Mouse (Mus musculus): ENCODE measurements around the gene Myh3. TPM values are rescaled to one million over a fixed set of nuclear protein-coding genes. Genes with fewer than 3 reads are reported as not detected.

The Myh3 gene
- polyA plus RNA-seq, 1 experiment from 2014 or later: 0.17 TPM

GRCm38 (mm10) chr11:67135532-67135931 lies 57.4 kb downstream of the Myh3 start:
- ATAC-seq: no peak
- 94% methylated on average over 2 of the region's 2 CpGs for WGBS

GRCm38 (mm10) chr11:67139556-67139955 lies 61.5 kb downstream of the Myh3 start:
- no peaks in the 10 kb centered on the region for H3K9me3 ChIP-seq (replicated peaks)
- 92% methylated on average over 8 of the region's 8 CpGs for WGBS
- H3K27me3 ChIP-seq: no peaks in the 10 kb centered on the region
- H3K4me1 ChIP-seq: no peaks in the 10 kb centered on the region
- no peak overlapping the region for H3K27ac ChIP-seq
- H3K4me2 ChIP-seq: no peak overlapping the region
- no peaks in the 10 kb centered on the region for H3K36me3 ChIP-seq (ENCODE audit: poor library complexity, severe bottlenecking)
- H3K4me3 ChIP-seq: no peak overlapping the region
- ATAC-seq: no peak
- H3K9ac ChIP-seq: no peak overlapping the region

More at GRCm38 (mm10) chr11:67135532-67135931, 57.4 kb downstream of the Myh3 start:
- H3K27ac ChIP-seq: no peak overlapping the region
- H3K4me2 ChIP-seq: no peak overlapping the region
- H3K4me3 ChIP-seq: no peak overlapping the region
- no peaks in the 10 kb centered on the region for H3K36me3 ChIP-seq (ENCODE audit: poor library complexity, severe bottlenecking)
- no peaks in the 10 kb centered on the region for H3K9me3 ChIP-seq (replicated peaks)
- no peak overlapping the region for H3K9ac ChIP-seq
- H3K27me3 ChIP-seq: no peaks in the 10 kb centered on the region
- no peaks in the 10 kb centered on the region for H3K4me1 ChIP-seq

- 84% methylated on average over 5 of the region's 5 CpGs for WGBS
- no peak overlapping the region for H3K9ac ChIP-seq
- no peak overlapping the region for H3K4me3 ChIP-seq
- no peak overlapping the region for H3K27ac ChIP-seq
- H3K4me2 ChIP-seq: no peak overlapping the region
- no peak for ATAC-seq
- no peaks in the 10 kb centered on the region for H3K27me3 ChIP-seq
- no peaks in the 10 kb centered on the region for H3K4me1 ChIP-seq
- H3K36me3 ChIP-seq (ENCODE audit: poor library complexity, severe bottlenecking): no peaks in the 10 kb centered on the region
- no peaks in the 10 kb centered on the region for H3K9me3 ChIP-seq (replicated peaks)
Measured at GRCm38 (mm10) chr11:67140175-67140574, 62.1 kb downstream of the Myh3 start.

DNA sequence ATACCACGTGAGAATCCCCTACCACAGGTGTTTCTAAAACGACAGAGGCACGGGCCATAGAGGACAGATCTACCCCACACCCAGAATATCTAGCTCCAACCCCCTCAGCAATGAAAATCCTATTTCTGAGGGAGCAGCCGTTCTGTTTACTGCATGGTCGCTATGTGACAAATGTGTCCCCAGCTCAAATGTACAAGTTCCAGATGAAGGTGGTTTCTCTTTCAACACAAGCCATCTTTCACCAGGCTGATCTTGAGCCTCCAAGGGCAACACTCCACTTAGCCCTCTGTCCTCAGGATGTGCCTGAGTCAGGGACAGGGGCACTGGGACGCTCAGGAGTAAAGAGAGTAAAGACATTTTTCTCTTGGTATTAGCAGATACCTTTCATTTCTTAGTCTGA lies 62.9 kb downstream of the Myh3 start:
- H3K9ac ChIP-seq: no peak overlapping the region
- ATAC-seq: no peak
- 85% methylated on average over 6 of the region's 6 CpGs for WGBS

GRCm38 (mm10) chr11:67142047-67142446 lies 63.9 kb downstream of the Myh3 start:
- Histone ChIP-seq H3K27ac (no peak overlapping the region), H3K9me3 (replicated peaks) (no peaks in the 10 kb centered on the region), H3K9ac (no peak overlapping the region), H3K4me3 (no peak overlapping the region), H3K27me3 (no peaks in the 10 kb centered on the region), H3K4me1 (no peaks in the 10 kb centered on the region), H3K4me2 (no peak overlapping the region), H3K36me3 (ENCODE audit: poor library complexity, severe bottlenecking) (no peaks in the 10 kb centered on the region)
- ATAC-seq: no peak
- WGBS: 64% methylated on average over 4 of the region's 4 CpGs

More for the DNA sequence above, 62.9 kb downstream of the Myh3 start:
- Histone ChIP-seq H3K9me3 (replicated peaks) (no peaks in the 10 kb centered on the region), H3K4me1 (no peaks in the 10 kb centered on the region), H3K4me2 (no peak overlapping the region), H3K4me3 (no peak overlapping the region), H3K36me3 (ENCODE audit: poor library complexity, severe bottlenecking) (no peaks in the 10 kb centered on the region), H3K27me3 (no peaks in the 10 kb centered on the region), H3K27ac (no peak overlapping the region)

DNA sequence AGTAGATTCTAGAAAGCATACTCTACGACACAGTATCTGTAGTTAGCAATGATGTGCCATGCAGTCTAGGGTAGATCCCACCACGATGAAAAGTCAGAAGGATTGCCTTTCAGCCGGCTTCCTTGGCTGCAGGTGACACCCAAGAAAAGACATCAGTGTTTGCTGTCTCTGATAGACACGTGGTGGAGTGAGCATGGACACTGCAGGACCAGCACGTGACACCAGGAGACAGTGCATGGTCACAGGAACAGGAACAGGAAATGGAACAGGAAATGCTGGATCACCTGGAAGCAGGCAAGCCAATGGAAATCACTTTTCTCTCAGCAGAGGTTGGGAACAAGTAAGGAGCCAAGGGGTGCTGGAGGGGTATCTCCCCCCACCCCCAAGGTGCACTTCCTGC lies 65.0 kb downstream of the Myh3 start:
- Histone ChIP-seq H3K9ac (no peak overlapping the region), H3K9me3 (replicated peaks) (no peaks in the 10 kb centered on the region), H3K27me3 (no peaks in the 10 kb centered on the region), H3K36me3 (ENCODE audit: poor library complexity, severe bottlenecking) (no peaks in the 10 kb centered on the region), H3K4me1 (no peaks in the 10 kb centered on the region), H3K4me2 (no peak overlapping the region), H3K27ac (no peak overlapping the region), H3K4me3 (no peak overlapping the region)
- 87% methylated on average over 5 of the region's 5 CpGs for WGBS
- ATAC-seq: no peak

- H3K27ac ChIP-seq: no peak overlapping the region
- H3K27me3 ChIP-seq: no peaks in the 10 kb centered on the region
- no peaks in the 10 kb centered on the region for H3K9me3 ChIP-seq (replicated peaks)
- H3K4me1 ChIP-seq: no peaks in the 10 kb centered on the region
- no peak overlapping the region for H3K4me2 ChIP-seq
- 90% methylated on average over 4 of the region's 4 CpGs for WGBS
- no peak overlapping the region for H3K9ac ChIP-seq
- ATAC-seq: no peak
- H3K36me3 ChIP-seq (ENCODE audit: poor library complexity, severe bottlenecking): no peaks in the 10 kb centered on the region
- no peak overlapping the region for H3K4me3 ChIP-seq
Measured at GRCm38 (mm10) chr11:67143863-67144498, 65.9 kb downstream of the Myh3 start.

DNA sequence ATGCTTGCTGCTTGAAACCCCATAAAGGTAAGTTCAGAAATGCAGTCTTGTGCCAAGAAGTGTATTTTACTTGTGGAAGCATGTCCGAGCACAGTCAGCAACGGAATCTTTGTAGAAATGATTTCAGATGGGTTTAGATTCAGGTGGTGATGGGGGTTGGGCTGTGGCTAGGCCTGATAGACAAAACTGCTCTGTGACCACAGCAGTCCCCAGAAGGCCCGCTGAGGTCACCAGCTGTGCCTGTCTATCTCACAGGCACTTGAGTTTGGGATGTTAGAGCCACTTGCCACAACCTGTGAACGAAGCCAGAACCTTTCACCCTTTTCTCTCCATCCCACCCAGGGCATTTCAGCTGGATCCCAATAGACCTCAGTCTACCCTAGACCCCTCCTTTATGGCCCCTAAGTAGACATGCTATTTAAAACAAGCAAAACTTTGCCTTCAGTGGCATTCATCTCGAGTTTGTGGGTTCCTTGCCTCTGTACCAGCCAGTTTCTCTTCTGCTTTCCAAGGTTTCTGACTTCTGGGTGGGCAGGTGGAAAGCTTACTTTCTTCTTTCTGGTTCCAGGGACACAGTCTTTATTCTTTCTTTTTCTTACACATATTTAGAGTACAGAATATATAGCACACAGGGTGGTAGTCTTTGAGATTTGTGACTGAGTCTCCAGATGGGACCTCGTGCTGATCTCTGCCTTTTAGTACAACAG lies 66.6 kb downstream of the Myh3 start:
- H3K9ac ChIP-seq: no peak overlapping the region
- no peak for ATAC-seq
- no peak overlapping the region for H3K4me3 ChIP-seq
- H3K27ac ChIP-seq: no peak overlapping the region
- H3K27me3 ChIP-seq: no peaks in the 10 kb centered on the region
- H3K36me3 ChIP-seq (ENCODE audit: poor library complexity, severe bottlenecking): no peaks in the 10 kb centered on the region
- no peak overlapping the region for H3K4me2 ChIP-seq
- 76% methylated on average over 6 of the region's 6 CpGs for WGBS
- no peaks in the 10 kb centered on the region for H3K9me3 ChIP-seq (replicated peaks)
- H3K4me1 ChIP-seq: no peaks in the 10 kb centered on the region

DNA sequence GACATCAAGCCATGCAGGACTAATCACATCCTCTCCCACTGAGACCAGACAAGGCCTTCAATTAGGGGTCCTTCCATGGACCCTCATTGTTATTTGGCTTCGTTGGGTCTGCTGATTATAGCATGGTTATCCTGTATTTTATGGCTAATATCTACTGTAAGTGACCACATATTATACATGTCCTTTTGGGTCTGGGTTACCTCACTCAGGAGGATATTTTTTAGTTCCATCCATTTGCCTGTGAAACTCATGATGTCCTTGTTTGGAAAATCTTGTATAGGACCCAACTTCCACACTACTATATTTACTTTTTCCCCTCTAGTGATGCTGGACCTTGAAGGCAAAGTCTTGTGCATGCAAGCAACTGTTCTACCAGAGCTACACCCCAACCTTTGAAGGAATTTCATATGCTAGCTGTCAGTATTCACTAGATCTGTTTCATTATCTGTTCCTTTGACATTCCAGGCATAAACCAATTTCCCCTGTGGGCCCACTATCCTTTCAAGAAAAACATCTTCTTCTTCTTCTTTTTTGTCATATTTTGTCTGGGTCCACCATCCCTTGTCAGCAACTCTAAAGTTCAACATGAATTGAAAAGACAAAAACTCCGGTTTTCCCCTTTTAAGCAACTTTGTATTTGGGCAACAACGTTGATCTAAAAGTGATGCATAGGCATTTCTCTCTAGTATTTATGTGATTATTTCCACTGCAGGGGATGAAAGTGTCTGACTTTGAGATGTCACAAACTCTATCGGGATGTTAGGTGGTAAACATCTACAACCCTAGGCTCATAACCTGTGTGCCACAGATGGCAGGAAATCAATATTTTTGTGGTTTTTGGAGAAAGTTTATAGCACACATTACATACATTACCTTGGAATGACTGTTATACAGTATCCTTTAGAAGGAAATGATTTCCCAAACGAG lies 67.6 kb downstream of the Myh3 start:
- Histone ChIP-seq H3K9ac (no peak overlapping the region), H3K27ac (no peak overlapping the region), H3K36me3 (ENCODE audit: poor library complexity, severe bottlenecking) (no peaks in the 10 kb centered on the region), H3K27me3 (no peaks in the 10 kb centered on the region), H3K4me3 (no peak overlapping the region), H3K4me2 (no peak overlapping the region), H3K4me1 (no peaks in the 10 kb centered on the region), H3K9me3 (replicated peaks) (no peaks in the 10 kb centered on the region)
- no peak for ATAC-seq
- 86% methylated on average over 5 of the region's 5 CpGs for WGBS

DNA sequence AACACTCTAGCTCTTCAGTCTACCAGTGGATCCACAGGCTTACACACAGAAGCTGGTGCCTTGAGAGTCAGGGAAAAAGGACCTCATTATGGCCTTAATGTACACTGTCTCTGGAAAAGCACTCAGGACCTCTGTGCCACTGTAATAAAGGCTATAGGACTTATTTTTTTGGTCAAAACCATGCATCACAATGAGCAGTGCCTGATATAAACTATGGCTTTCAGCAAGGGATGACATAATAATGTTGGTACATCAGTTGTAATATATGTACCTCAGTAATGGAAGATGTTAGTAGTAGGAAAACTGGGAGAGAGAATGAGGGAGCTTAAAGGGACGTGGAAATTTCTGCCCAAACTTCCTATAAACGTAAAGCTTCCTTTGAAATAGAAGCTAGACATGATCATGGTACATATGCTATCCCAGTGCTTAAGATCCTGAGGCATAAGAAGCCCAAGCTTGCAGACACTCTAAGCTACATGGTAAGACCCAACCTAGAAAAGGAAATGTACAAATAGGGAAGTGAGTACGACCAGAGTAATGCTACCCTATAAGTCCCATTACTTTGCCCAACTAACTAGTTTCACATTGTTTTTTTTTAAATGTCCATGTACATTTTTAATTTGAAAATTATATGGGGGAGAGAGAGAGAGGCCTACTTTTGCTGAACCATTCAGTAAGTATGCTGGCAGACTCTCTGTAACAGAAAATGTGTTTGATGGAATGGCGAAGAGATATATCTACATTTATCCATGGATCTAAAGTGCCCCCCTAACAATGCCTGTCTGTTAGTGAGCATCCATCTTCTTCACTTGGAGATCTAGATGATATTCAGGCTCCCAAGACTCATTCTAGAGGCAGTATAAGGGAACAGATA lies 68.5 kb downstream of the Myh3 start:
- ATAC-seq: no peak
- H3K9me3 ChIP-seq (replicated peaks): no peaks in the 10 kb centered on the region
- no peaks in the 10 kb centered on the region for H3K36me3 ChIP-seq (ENCODE audit: poor library complexity, severe bottlenecking)
- no peak overlapping the region for H3K4me2 ChIP-seq
- no peaks in the 10 kb centered on the region for H3K4me1 ChIP-seq
- H3K27me3 ChIP-seq: no peaks in the 10 kb centered on the region
- no peak overlapping the region for H3K4me3 ChIP-seq
- WGBS: 90% methylated on average over 4 of the region's 4 CpGs
- no peak overlapping the region for H3K9ac ChIP-seq
- no peak overlapping the region for H3K27ac ChIP-seq

DNA sequence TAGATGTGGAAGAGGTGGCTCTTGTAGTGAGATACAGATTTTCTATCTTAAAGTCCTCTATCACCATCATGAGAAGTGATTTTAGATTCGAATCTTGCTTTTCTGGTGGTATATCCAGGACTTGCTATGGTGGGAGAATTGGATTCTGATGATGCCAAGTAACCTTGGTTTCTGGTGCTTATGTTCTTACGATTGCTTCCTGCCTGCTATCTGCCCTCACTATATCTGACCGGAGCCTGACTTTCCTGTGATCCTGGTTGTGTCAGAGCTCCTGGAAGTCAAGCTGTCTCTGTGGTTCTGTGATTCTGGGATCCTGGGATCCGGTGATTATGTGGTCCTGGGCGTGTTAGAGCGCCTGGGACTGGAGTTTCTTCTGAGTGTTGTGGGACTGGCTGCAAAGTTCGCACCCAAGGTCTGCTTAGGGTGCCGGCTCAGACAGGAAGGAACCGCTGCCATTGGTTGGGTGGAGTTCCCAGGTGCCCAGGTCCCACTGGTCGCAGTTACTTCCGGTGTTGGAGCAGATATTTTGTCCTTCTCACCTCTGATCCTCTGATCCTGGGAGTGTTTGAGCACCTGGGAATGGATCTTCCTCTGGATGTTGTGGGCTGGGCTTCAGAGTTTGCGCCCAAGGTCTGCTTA lies 69.3 kb downstream of the Myh3 start:
- H3K9me3 ChIP-seq (replicated peaks): no peaks in the 10 kb centered on the region
- H3K9ac ChIP-seq: no peak overlapping the region
- ATAC-seq: no peak
- no peak overlapping the region for H3K27ac ChIP-seq
- H3K4me1 ChIP-seq: no peaks in the 10 kb centered on the region
- H3K27me3 ChIP-seq: no peaks in the 10 kb centered on the region
- H3K4me3 ChIP-seq: no peak overlapping the region
- H3K4me2 ChIP-seq: no peak overlapping the region
- no peaks in the 10 kb centered on the region for H3K36me3 ChIP-seq (ENCODE audit: poor library complexity, severe bottlenecking)
- WGBS: 91% methylated on average over 12 of the region's 12 CpGs

Data from forebrain, embryonic 13.5 days (tissue).